Mouse (Mus musculus) thymus, adult 2 months (tissue): ENCODE results near the gene Chd5. TPM values are rescaled to one million over a fixed set of nuclear protein-coding genes. Genes with fewer than 3 reads are reported as not detected.

Experiments
- DNase-seq: peaks from one replicate; pipeline ENCODE4 v3.0.0; 2021
- H3K27ac ChIP-seq: fragments of 200-500 bp; 2 replicates; pipeline ENCODE4 v1.5.1; 2012; ENCODE audit warnings: low read length, control low read depth; ENCODE audit not compliant: control insufficient read depth, insufficient read depth
- H3K27me3 ChIP-seq: fragments of 200-500 bp; 2 replicates; pipeline ENCODE4 v1.6.1; 2012; ENCODE audit warnings: mild to moderate bottlenecking, low read length, moderate library complexity, mixed read lengths; ENCODE audit not compliant: control insufficient read depth, insufficient read depth
- H3K36me3 ChIP-seq: fragments of 200-500 bp; 2 replicates; pipeline ENCODE4 v1.6.1; 2012; ENCODE audit warnings: mild to moderate bottlenecking, low read length, moderate library complexity; ENCODE audit not compliant: control insufficient read depth, insufficient read depth
- H3K4me1 ChIP-seq: fragments of 200-500 bp; replicated peaks from 2 replicates; pipeline ENCODE4 v1.6.1; 2012; ENCODE audit warnings: low read length; ENCODE audit not compliant: control insufficient read depth, insufficient read depth
- H3K4me3 ChIP-seq: fragments of 200-500 bp; 2 replicates; pipeline ENCODE4 v1.5.1; 2012; ENCODE audit warnings: mild to moderate bottlenecking, low read length, control low read depth, moderate library complexity; ENCODE audit not compliant: control insufficient read depth, insufficient read depth
- CTCF ChIP-seq: fragments of 200-500 bp; IDR thresholded peaks from 2 replicates; pipeline ENCODE4 v1.5.1; 2012; ENCODE audit warnings: mild to moderate bottlenecking, control low read depth, low read length, moderate library complexity, borderline replicate concordance; ENCODE audit not compliant: control insufficient read depth, poor library complexity, insufficient read depth; ENCODE audit errors: extremely low read depth
- POLR2A ChIP-seq: fragments of 200-500 bp; IDR thresholded peaks from 2 replicates; pipeline ENCODE4 v1.6.1; 2012; ENCODE audit warnings: mild to moderate bottlenecking, low read length, control low read depth, moderate library complexity; ENCODE audit not compliant: control insufficient read depth, poor library complexity, insufficient read depth; ENCODE audit errors: extremely low read depth
- WGBS: fragments of 180-500 bp; shearing (Covaris S2); methylation state at CpG from one replicate; pipeline ENCODE4 v1.1.7; 2018; 5-methylcytosine and 5-hydroxymethylcytosine counted together
- polyA plus RNA-seq: library from polyadenylated mRNA; depleted of rRNA; stranded (reverse); fragments of >200 nt; gene quantifications from 2 replicates; pipeline ENCODE4 v1.2.3, GENCODE M21; 2012

Gene Chd5
- polyA plus RNA-seq, 1 experiment = 0.16 TPM

GRCm38 (mm10) chr4:152385644-152386043 lies 47.2 kb downstream of the Chd5 start:
- 43% methylated on average over 16 of the region's 16 CpGs for WGBS
- DNase-seq = peak; percentile 16
- Histone ChIP-seq H3K4me3 (no peak overlapping the region), H3K27ac (no peak overlapping the region), H3K4me1 (no peaks in the 10 kb centered on the region), H3K36me3 (no peaks in the 10 kb centered on the region), H3K27me3 (no peaks in the 10 kb centered on the region)
- TF ChIP-seq CTCF (0 out of 2 replicates have a peak, but pooled peaks have one; percentile 20), POLR2A (no peak)

- TF ChIP-seq CTCF (no peak), POLR2A (no peak)
Measured at GRCm38 (mm10) chr4:152392192-152392591, 53.7 kb downstream of the Chd5 start.

GRCm38 (mm10) chr4:152392627-152393026 lies 54.2 kb downstream of the Chd5 start:
- H3K4me3 ChIP-seq = no peak overlapping the region
- H3K4me1 ChIP-seq = no peaks in the 10 kb centered on the region
- DNase-seq = no peak
- TF ChIP-seq CTCF (no peak), POLR2A (no peak)
- 96% methylated on average over 17 of the region's 17 CpGs for WGBS
- no peak overlapping the region for H3K27ac ChIP-seq
- no peaks in the 10 kb centered on the region for H3K36me3 ChIP-seq
- no peaks in the 10 kb centered on the region for H3K27me3 ChIP-seq

More at GRCm38 (mm10) chr4:152392192-152392591, 53.7 kb downstream of the Chd5 start:
- Histone ChIP-seq H3K36me3 (no peaks in the 10 kb centered on the region), H3K4me1 (no peaks in the 10 kb centered on the region), H3K27ac (no peak overlapping the region), H3K27me3 (no peaks in the 10 kb centered on the region), H3K4me3 (no peak overlapping the region)
- no peak for DNase-seq
- 94% methylated on average over 5 of the region's 5 CpGs for WGBS

GRCm38 (mm10) chr4:152398926-152399325 lies 60.5 kb downstream of the Chd5 start:
- Histone ChIP-seq H3K4me1 (no peaks in the 10 kb centered on the region), H3K36me3 (no peaks in the 10 kb centered on the region)
- no peak for TF ChIP-seq POLR2A
- TF ChIP-seq CTCF = no peak

GRCm38 (mm10) chr4:152405143-152405542 lies 66.7 kb downstream of the Chd5 start:
- 95% methylated on average over 6 of the region's 6 CpGs for WGBS
- no peak for TF ChIP-seq CTCF
- TF ChIP-seq POLR2A = no peak

More at GRCm38 (mm10) chr4:152398926-152399325, 60.5 kb downstream of the Chd5 start:
- H3K4me3 ChIP-seq = no peak overlapping the region
- no peak for DNase-seq
- no peak overlapping the region for H3K27ac ChIP-seq
- H3K27me3 ChIP-seq = no peaks in the 10 kb centered on the region
- WGBS = 94% methylated on average over 3 of the region's 3 CpGs

GRCm38 (mm10) chr4:152405671-152406201 lies 67.3 kb downstream of the Chd5 start:
- no peak for DNase-seq
- TF ChIP-seq CTCF (no peak), POLR2A (no peak)
- Histone ChIP-seq H3K27ac (no peak overlapping the region), H3K27me3 (no peaks in the 10 kb centered on the region), H3K4me3 (no peak overlapping the region), H3K4me1 (no peaks in the 10 kb centered on the region), H3K36me3 (no peaks in the 10 kb centered on the region)
- 97% methylated on average over 7 of the region's 7 CpGs for WGBS

More at GRCm38 (mm10) chr4:152405143-152405542, 66.7 kb downstream of the Chd5 start:
- DNase-seq = no peak
- H3K27me3 ChIP-seq = no peaks in the 10 kb centered on the region
- no peaks in the 10 kb centered on the region for H3K36me3 ChIP-seq
- H3K4me1 ChIP-seq = no peaks in the 10 kb centered on the region
- H3K27ac ChIP-seq = no peak overlapping the region
- H3K4me3 ChIP-seq = no peak overlapping the region
